Mouse (Mus musculus) sigmoid colon, adult 10 weeks (tissue): ENCODE measurements around the gene Gtf3c6. TPM values are rescaled to one million over a fixed set of nuclear protein-coding genes. Genes with fewer than 3 reads are reported as not detected.

Experiments
- polyA plus RNA-seq: library from polyadenylated mRNA; stranded (reverse); fragments of 350-450 nt; fragmentation: Illumina TruSeq; extraction: RNeasy Lipid Tissue Mini Kit (QIAGEN cat#74804); gene quantifications from one replicate; pipeline ENCODE4 v1.2.3, GENCODE M21; 2014; ENCODE audit warnings: low read depth, low replicate concordance

Gtf3c6 gene
- 81.2 TPM for polyA plus RNA-seq

DNA sequence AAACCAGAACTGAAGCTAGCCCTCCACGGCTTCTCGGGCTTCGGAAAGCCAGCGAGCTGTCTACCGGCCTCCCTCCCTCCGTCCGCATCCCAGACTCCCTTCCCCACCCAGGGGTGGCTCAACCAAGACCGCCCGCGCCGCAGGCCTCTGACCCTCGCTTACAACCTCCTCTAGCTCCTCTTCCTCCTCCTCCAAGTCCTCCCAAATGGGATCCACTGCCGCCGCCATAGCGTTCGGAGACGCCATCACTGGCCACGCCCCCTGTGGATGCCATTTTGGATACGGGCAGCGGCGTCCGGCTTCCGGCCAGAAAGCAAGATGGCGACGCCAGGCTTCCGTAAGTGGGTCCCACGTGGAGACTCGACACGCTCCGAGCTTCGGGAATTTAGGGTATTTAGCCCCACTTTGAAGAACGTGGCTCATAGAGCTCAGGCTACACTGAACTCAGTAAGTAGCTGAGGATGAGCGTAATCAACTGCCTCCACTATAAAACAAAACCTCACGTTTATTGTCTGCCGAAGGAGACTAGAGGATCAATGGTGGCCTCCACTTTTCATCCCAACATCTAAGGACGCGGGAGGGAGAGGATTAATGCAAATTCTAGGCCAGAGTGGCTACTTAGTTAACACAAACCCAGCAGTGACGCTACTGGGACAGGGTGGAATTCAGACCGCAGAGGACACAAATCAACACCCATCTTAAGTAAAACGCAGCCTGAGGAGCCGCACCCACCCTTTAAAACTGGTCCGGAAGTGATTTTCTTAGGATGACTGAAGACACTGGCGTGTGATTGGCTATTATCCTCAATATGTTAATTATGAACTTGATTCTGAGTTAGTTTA lies at the start of gene Gtf3c6:
Gene Gtf3c6, minus strand, starts transcription at position 695 of the 842 bp plus-strand sequence.

DNA sequence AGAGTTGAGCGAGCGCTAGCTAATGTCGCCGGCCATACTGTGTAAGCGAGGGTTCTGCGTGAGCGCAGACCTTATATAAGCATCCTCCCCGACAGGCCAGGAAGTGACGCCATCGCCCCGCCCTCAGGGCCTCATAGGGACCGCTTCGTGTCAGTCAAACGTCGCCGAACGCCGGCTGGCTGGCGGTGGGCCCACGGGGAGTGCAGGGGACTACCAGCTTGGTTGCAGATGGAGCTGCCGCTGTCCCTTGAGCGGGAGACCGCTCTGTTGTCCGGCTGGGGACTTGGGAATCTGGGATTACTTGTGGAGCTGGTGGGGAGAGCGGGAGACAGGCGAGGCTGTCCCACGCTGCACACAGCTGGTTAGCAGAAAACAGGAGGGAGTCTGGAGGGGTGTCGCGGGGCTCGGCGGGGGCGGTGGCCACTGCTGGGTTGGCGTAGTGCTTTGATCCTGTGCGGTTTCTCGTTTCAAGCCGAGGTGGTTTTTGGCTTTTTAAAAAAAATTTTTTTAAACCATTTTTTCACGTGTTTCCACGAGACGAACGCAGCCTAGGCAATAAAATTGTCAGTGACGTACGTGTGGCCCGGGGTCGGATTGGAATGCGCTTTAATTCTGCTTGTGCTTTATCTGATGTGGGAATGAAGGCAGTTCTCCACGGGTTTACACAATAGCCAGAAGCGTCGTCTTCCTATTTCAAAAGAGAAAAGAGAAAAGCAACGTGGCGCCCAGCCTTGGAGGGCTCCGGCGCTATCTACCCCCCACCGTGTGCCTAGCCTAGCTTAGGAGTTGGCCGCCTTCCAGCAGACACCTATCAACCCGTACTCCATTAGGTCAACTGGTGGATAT lies 44.5 kb upstream of the Gtf3c6 start, which contains the start of gene Amd1:
Gene Amd1, minus strand, starts transcription at position 47 of the 846 bp plus-strand sequence.

GRCm38 (mm10) chr10:40246374-40247165 lies 11.3 kb downstream of the Gtf3c6 start, which contains the start of gene Rpf2:
Rpf2 (minus strand) TSS chr10:40247036.

Other genes with a start within 250 kb of the Gtf3c6 start
- not detected for gene Mfsd4b1, start 232.8 kb downstream of the Gtf3c6 start, polyA plus RNA-seq
- 8.7 TPM for gene Slc16a10, start 115.8 kb downstream of the Gtf3c6 start, polyA plus RNA-seq
- gene Rpf2, start 11.1 kb downstream of the Gtf3c6 start, polyA plus RNA-seq = 60.5 TPM
- 163 TPM for gene Amd1, start 44.1 kb upstream of the Gtf3c6 start, polyA plus RNA-seq
- gene Cdk19, start 81.5 kb upstream of the Gtf3c6 start, polyA plus RNA-seq = 38.9 TPM